Mouse (Mus musculus) limb, embryonic 10.5 days (tissue): ENCODE data around the gene Pfn5. TPM values are rescaled to one million over a fixed set of nuclear protein-coding genes. Genes with fewer than 3 reads are reported as not detected.
"Not testable (repeated sequence)": the region's sequence is repeated elsewhere in the genome, so short reads cannot be mapped to it uniquely, and the experiment has no call there.

Source experiments
- DNase-seq: peaks from one replicate; pipeline ENCODE4 v3.0.0-alpha.2; 2017; ENCODE audit warnings: low spot score
- H3K27ac ChIP-seq: fragments of 300-500 bp; sonication (generic); 2 replicates; pipeline ENCODE4 v1.5.1; 2016; ENCODE audit warnings: mild to moderate bottlenecking
- H3K27me3 ChIP-seq: fragments of 300-500 bp; sonication (generic); 2 replicates; pipeline ENCODE4 v1.6.1; 2016; ENCODE audit warnings: low read depth, mild to moderate bottlenecking; ENCODE audit not compliant: poor library complexity, severe bottlenecking
- H3K36me3 ChIP-seq: fragments of 300-500 bp; sonication (generic); 2 replicates; pipeline ENCODE4 v1.6.1; 2016; ENCODE audit warnings: mild to moderate bottlenecking, moderate library complexity
- H3K4me1 ChIP-seq: fragments of 300-500 bp; sonication (generic); 2 replicates; pipeline ENCODE4 v1.6.1; 2016
- H3K4me3 ChIP-seq: fragments of 300-500 bp; sonication (generic); 2 replicates; pipeline ENCODE4 v1.5.1; 2016; ENCODE audit warnings: mild to moderate bottlenecking, moderate library complexity
- H3K9me3 ChIP-seq: fragments of 300-500 bp; sonication (generic); replicated peaks from 2 replicates; pipeline ENCODE4 v1.6.1; 2016; ENCODE audit warnings: mild to moderate bottlenecking
- WGBS: fragments of 180-500 bp; shearing (Covaris S2); methylation state at CpG from one replicate; pipeline ENCODE4 v1.1.7; 2016; 5-methylcytosine and 5-hydroxymethylcytosine counted together
- polyA plus RNA-seq: library from polyadenylated mRNA; unstranded; fragments of >200 nt; fragmentation: Nextera tagmentation; extraction: Ambion mirVana; gene quantifications from 2 replicates; pipeline ENCODE4 v1.2.1, GENCODE M21; 2016

The Pfn5 gene
- polyA plus RNA-seq, result not detected in 2 replicates

DNA sequence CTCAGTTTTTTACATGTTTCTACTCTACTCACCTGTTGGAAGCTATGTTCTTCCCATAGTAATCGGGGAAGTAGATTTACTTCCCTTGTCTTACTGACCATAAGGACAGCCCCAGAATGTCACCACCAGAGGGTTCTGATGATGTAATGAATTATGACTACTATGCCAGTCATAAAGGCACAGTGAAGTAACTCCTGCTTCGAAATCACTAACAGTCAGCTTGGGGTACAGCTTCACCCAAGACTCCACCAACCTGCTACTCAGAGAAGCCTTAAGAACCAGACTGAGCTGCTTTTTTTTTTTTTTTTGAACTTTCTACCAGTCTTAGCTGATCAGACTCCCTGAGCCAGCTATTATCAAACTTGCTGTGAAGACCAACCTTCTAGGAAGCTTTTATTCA lies at the start of gene Pfn5, which contains the start of gene Asb12:
TSS of gene Pfn5 (plus strand) at position 218 of the 400 bp plus-strand sequence.
TSS of gene Asb12 (minus strand) at position 101 of the 400 bp plus-strand sequence.
- no peak for DNase-seq
- Histone ChIP-seq H3K27ac (no peak within 1 kb of the TSS), H3K9me3 (no peaks in the 10 kb centered on the region), H3K36me3 (no peaks in the 10 kb centered on the region), H3K4me1 (no peaks in the 10 kb centered on the region), H3K27me3 (no peaks in the 10 kb centered on the region; the same call in 1 of the 2 replicates), H3K4me3 (no peak within 1 kb of the TSS)
- 89% methylated on average over 2 of the region's 2 CpGs for WGBS

DNA sequence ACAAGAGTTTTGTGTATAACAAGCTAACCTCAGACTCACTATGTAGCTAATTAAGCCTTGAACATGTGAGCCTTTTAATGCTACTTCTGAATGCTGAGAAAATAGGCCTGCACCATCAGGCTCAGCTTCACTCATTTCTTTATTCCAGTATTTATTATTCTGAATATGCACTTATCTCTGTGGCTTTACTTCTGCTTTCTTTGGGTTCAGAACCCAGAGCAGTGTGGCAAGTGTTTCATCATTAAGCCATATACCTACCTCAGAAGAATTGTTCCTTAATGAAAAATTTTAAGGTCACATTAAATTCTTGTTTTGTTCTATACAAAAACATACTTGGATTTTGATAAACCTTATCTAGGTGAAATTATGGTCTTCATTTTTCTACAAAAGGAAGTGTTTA lies 34.0 kb upstream of the Pfn5 start:
- Histone ChIP-seq H3K4me3 (no peak overlapping the region), H3K4me1 (no peaks in the 10 kb centered on the region), H3K36me3 (no peaks in the 10 kb centered on the region), H3K27me3 (peaks cover 35% of the 10 kb centered on the region), H3K27ac (no peak overlapping the region), H3K9me3 (no peaks in the 10 kb centered on the region)
- no peak for DNase-seq

DNA sequence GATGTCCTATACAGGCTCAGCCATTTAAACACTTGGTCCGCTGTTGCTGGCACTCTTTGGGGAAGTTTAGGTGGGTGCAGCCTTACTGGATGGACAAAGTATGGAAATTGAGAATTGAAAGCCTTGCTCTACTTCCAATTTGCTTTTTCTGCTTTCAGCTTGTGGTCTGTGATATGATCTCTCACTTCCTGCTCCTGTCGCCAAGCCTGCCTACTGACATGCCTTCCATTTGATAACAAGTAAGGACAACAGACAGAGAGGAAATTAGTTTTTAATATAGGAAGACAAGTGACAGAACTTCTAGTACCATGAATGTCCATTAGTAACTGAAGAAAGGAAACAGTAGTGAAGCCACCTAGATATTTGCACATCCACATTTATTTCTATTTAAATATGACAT lies 32.7 kb upstream of the Pfn5 start:
- no peak overlapping the region for H3K4me3 ChIP-seq
- H3K27ac ChIP-seq, result no peak overlapping the region
- DNase-seq, result no peak
- 87% methylated on average over 2 of the region's 2 CpGs for WGBS
- H3K4me1 ChIP-seq, result no peaks in the 10 kb centered on the region
- no peaks in the 10 kb centered on the region for H3K9me3 ChIP-seq
- H3K27me3 ChIP-seq, result peaks cover 28% of the 10 kb centered on the region
- H3K36me3 ChIP-seq, result no peaks in the 10 kb centered on the region

DNA sequence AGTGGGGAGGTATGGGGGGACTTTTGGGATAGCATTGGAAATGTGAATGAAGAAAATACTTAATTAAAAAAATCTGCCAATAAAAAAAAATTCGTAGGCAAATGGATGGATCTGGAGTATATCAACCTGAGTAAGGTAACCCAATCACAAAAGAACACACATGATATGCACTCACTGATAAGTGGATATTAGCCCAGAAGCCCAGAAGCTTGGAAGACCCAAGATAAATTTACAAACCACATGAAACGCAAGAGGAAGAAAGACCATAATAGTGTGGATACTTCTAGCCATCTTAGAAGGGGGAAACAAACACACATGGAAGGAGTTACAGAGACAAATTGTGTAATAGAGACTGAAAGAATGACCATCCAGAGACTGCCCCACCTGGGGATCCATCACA lies 22.4 kb upstream of the Pfn5 start:
- not testable (repeated sequence) for H3K36me3 ChIP-seq, H3K4me1 ChIP-seq, H3K27me3 ChIP-seq, DNase-seq, H3K9me3 ChIP-seq, H3K4me3 ChIP-seq, H3K27ac ChIP-seq
- WGBS, result 96% methylated on average over 2 of the region's 2 CpGs

DNA sequence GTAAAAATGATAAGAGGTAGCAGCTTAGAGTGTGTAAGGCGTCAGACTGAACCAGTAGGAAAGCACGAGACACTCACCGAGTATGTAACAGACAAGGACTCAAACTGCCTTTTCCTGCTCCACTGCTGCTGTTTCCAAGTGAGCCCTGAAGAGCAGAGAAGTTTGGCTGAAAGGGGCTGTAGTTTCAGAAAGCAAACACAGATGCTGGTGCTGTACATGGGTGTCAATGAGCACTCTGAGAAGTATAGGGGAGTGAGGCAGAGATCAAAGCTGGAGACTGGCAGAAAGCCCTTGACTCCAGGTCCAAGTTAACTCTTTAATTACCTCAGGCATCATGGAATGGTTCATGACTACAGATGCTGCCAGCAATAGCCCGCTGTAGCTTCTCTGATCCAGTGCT lies 3.6 kb upstream of the Pfn5 start:
- no peak overlapping the region for H3K27ac ChIP-seq
- DNase-seq, result no peak
- H3K9me3 ChIP-seq, result no peaks in the 10 kb centered on the region
- H3K4me3 ChIP-seq, result no peak overlapping the region
- H3K27me3 ChIP-seq, result no peaks in the 10 kb centered on the region; the same call in 1 of the 2 replicates
- no peaks in the 10 kb centered on the region for H3K4me1 ChIP-seq
- 72% methylated on average over 4 of the region's 4 CpGs for WGBS
- H3K36me3 ChIP-seq, result no peaks in the 10 kb centered on the region

DNA sequence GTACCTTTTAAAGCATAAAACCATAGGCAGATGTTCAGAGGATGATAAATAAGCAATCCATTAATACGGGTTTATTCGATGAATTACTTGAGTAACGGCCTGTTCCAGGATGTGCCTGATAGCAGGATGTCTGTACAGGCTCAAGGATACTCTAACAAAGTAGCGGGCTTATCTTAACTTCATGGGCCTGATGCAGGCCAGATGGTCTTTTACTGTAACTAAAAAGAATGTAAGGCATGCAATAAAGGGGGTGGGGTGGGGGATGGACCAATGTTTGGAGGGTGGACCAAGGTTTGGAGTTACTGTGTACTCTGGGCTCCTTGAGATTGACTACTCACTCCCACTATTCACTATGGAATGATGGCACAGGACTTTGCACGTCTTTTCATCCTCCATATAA lies 42.7 kb downstream of the Pfn5 start:
- no peaks in the 10 kb centered on the region for H3K9me3 ChIP-seq
- H3K4me1 ChIP-seq, result no peaks in the 10 kb centered on the region
- DNase-seq, result no peak
- no peaks in the 10 kb centered on the region for H3K36me3 ChIP-seq
- no peak overlapping the region for H3K4me3 ChIP-seq
- H3K27ac ChIP-seq, result no peak overlapping the region
- H3K27me3 ChIP-seq, result no peaks in the 10 kb centered on the region; the same call in 1 of the 2 replicates
- WGBS, result 69% methylated on average over 5 of the region's 5 CpGs

Other genes with a start within 250 kb of the Pfn5 start
- 10.2 and 11.6 TPM in 2 replicates for gene Amer1, start 113.2 kb upstream of the Pfn5 start, polyA plus RNA-seq
- 0.24 TPM in 1 of 2 replicates, not detected in the other for gene Asb12, start 117 bp upstream of the Pfn5 start, polyA plus RNA-seq
- 27.1 and 33.5 TPM in 2 replicates for gene Zc4h2, start 100.4 kb downstream of the Pfn5 start, polyA plus RNA-seq
- gene Zc3h12b, start 153.6 kb downstream of the Pfn5 start, polyA plus RNA-seq, result 2.9 and 4.1 TPM in 2 replicates